Mouse (Mus musculus) right cerebral cortex, postnatal 14 days (tissue): ENCODE results near the gene Uba52.
A peak's percentile ranks its signal among the peaks of the same experiment; 100 is the strongest.
"Not testable (repeated sequence)": the region's sequence is repeated elsewhere in the genome, so short reads cannot be mapped to it uniquely, and the experiment has no call there.

Experiments used
- DNase-seq: peaks from one replicate; pipeline ENCODE4 v3.0.0; 2022

The Uba52 gene

GRCm38 (mm10) chr8:70530314-70530713 is 19.7 kb upstream of the Uba52 start:
- no peak for DNase-seq

- DNase-seq = no peak
Measured at GRCm38 (mm10) chr8:70529741-70530161, 19.1 kb upstream of the Uba52 start.

- no peak for DNase-seq
Measured at GRCm38 (mm10) chr8:70529299-70529698, 18.7 kb upstream of the Uba52 start.

GRCm38 (mm10) chr8:70528182-70528797 is 17.7 kb upstream of the Uba52 start:
- no peak for DNase-seq

- peak; percentile 98 for DNase-seq
Measured at GRCm38 (mm10) chr8:70527512-70528181, 17.0 kb upstream of the Uba52 start, which contains the start of the genes Fkbp8 and Kxd1. Gene Fkbp8, plus strand, starts transcription at chr8:70527724. Gene Kxd1, minus strand, starts transcription at chr8:70527956.

GRCm38 (mm10) chr8:70527111-70527511 is 16.5 kb upstream of the Uba52 start:
- DNase-seq = no peak

GRCm38 (mm10) chr8:70522592-70523403 is 12.2 kb upstream of the Uba52 start:
- DNase-seq = peak; percentile 95

GRCm38 (mm10) chr8:70519606-70520005 is 9.0 kb upstream of the Uba52 start:
- DNase-seq = no peak

GRCm38 (mm10) chr8:70519043-70519442 is 8.4 kb upstream of the Uba52 start:
- DNase-seq = no peak

- DNase-seq = no peak
Measured at GRCm38 (mm10) chr8:70517940-70518643, 7.5 kb upstream of the Uba52 start.

GRCm38 (mm10) chr8:70513441-70513840 is 2.8 kb upstream of the Uba52 start:
- no peak for DNase-seq

- DNase-seq = no peak
Measured at GRCm38 (mm10) chr8:70512253-70512903, 1.8 kb upstream of the Uba52 start.

- DNase-seq = no peak
Measured at GRCm38 (mm10) chr8:70511770-70512169, 1.2 kb upstream of the Uba52 start.

GRCm38 (mm10) chr8:70511174-70511573 is 573 bp upstream of the Uba52 start:
- DNase-seq = not testable (repeated sequence)

- no peak for DNase-seq
Measured at GRCm38 (mm10) chr8:70509281-70509952, 1.2 kb downstream of the Uba52 start.

- no peak for DNase-seq
Measured at GRCm38 (mm10) chr8:70507027-70507393, 3.6 kb downstream of the Uba52 start.

GRCm38 (mm10) chr8:70506328-70507026 is 4.1 kb downstream of the Uba52 start, which contains the start of gene Rex1bd:
Gene Rex1bd, minus strand, starts transcription at chr8:70506752.
- peak; percentile 96 for DNase-seq

GRCm38 (mm10) chr8:70505698-70506327 is 4.8 kb downstream of the Uba52 start:
- peak; percentile 39 for DNase-seq

- DNase-seq = peak; percentile 79
Measured at GRCm38 (mm10) chr8:70504851-70505250, 5.8 kb downstream of the Uba52 start.

- DNase-seq = peak; percentile 54
Measured at GRCm38 (mm10) chr8:70504291-70504716, 6.3 kb downstream of the Uba52 start.
